Mouse (Mus musculus) hindbrain, postnatal 0 days (tissue): ENCODE data around the gene Atf2. TPM values are rescaled to one million over a fixed set of nuclear protein-coding genes. Genes with fewer than 3 reads are reported as not detected.
A peak's percentile ranks its signal among the peaks of the same experiment; 100 is the strongest.
"Not testable (repeated sequence)": the region's sequence is repeated elsewhere in the genome, so short reads cannot be mapped to it uniquely, and the experiment has no call there.

ENCODE experiments used
- ATAC-seq: fragments of 200-750 bp; cut with Nextera tagmentation; 2 replicates; pipeline ENCODE4 v1.8.0; 2017; ENCODE audit warnings: mild to moderate bottlenecking, moderate TSS enrichment, moderate library complexity
- DNase-seq: peaks from one replicate; pipeline ENCODE4 v3.0.0-alpha.2; 2015; ENCODE audit warnings: low spot score
- H3K27ac ChIP-seq: fragments of 300-500 bp; sonication (generic); 2 replicates; pipeline ENCODE4 v1.5.1; 2014; ENCODE audit warnings: mild to moderate bottlenecking
- H3K27me3 ChIP-seq: fragments of 300-500 bp; sonication (generic); 2 replicates; pipeline ENCODE4 v1.6.1; 2014; ENCODE audit warnings: low read length, mixed read lengths; ENCODE audit not compliant: insufficient read depth
- H3K36me3 ChIP-seq: fragments of 300-500 bp; sonication (generic); 2 replicates; pipeline ENCODE4 v1.6.1; 2014; ENCODE audit warnings: low read length, mixed read lengths; ENCODE audit not compliant: insufficient read depth
- H3K4me1 ChIP-seq: fragments of 300-500 bp; sonication (generic); 2 replicates; pipeline ENCODE4 v1.6.1; 2014; ENCODE audit warnings: antibody characterized with exemption, low read length, mixed read lengths; ENCODE audit not compliant: insufficient read depth
- H3K4me2 ChIP-seq: fragments of 300-500 bp; sonication (generic); 2 replicates; pipeline ENCODE4 v1.6.1; 2014; ENCODE audit warnings: low read depth, mild to moderate bottlenecking, low read length, moderate library complexity, mixed read lengths
- H3K4me3 ChIP-seq: fragments of 300-500 bp; sonication (generic); 2 replicates; pipeline ENCODE4 v1.5.1; 2014; ENCODE audit warnings: low read length
- H3K9ac ChIP-seq: fragments of 300-500 bp; sonication (generic); replicated peaks from 2 replicates; pipeline ENCODE4 v1.6.1; 2014; ENCODE audit warnings: mild to moderate bottlenecking, low read length, moderate library complexity, mixed read lengths
- H3K9me3 ChIP-seq: fragments of 300-500 bp; sonication (generic); 2 replicates; pipeline ENCODE4 v1.6.1; 2016; ENCODE audit warnings: low read length, mixed read lengths
- CTCF ChIP-seq: IDR thresholded peaks from 2 replicates; pipeline ENCODE4 v1.5.1; 2016; ENCODE audit warnings: antibody characterized with exemption, control low read depth, low read depth
- WGBS: fragments of 180-500 bp; shearing (Covaris S2); extraction: QIAGEN DNeasy Blood & Tissue Kit; methylation state at CpG from one replicate; pipeline ENCODE4 v1.1.7; 2014; 5-methylcytosine and 5-hydroxymethylcytosine counted together
- polyA plus RNA-seq: library from polyadenylated mRNA; unstranded; fragments of >200 nt; fragmentation: Nextera tagmentation; extraction: Ambion mirVana; gene quantifications from 2 replicates; pipeline ENCODE4 v1.2.1, GENCODE M21; 2015
- total RNA-seq: library from RNA; depleted of rRNA; stranded (reverse); fragments of >200 nt; gene quantifications from 2 replicates; pipeline ENCODE4 v1.2.3, GENCODE M21; 2014

Gene Atf2
- total and polyA plus RNA-seq, 2 experiments from 2014 or later, result 67.2 to 87.7 TPM

GRCm38 (mm10) chr2:73903536-73903935 lies 11.1 kb upstream of the Atf2 start:
- H3K9me3 ChIP-seq, result no peaks in the 10 kb centered on the region
- H3K27ac ChIP-seq, result no peak overlapping the region
- H3K36me3 ChIP-seq, result peaks cover 20% of the 10 kb centered on the region
- no peak for TF ChIP-seq CTCF
- ATAC-seq (no peak), DNase-seq (no peak)
- H3K4me3 ChIP-seq, result no peak overlapping the region
- no peak overlapping the region for H3K9ac ChIP-seq
- WGBS, result 96% methylated on average over 2 of the region's 2 CpGs
- no peaks in the 10 kb centered on the region for H3K27me3 ChIP-seq
- no peaks in the 10 kb centered on the region for H3K4me1 ChIP-seq
- H3K4me2 ChIP-seq, result no peak overlapping the region

DNA sequence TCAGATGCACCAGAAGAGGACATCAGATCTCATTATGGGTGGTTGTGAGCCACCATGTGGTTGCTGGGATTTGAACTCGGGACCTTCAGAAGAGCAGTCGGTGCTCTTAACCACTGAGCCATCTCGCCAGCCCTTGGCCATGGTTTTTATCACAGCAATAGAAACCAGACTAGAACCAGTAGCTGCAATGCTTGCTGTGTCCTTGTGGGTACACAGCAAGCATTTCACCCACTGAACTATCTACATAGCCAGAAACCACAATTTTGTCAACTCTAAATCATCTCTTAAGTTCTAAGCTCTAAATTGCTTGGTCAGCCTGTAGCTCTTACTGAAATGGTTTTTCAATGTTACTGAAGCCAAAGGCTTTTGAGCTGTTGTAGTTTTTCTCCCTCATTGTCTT lies 9.9 kb upstream of the Atf2 start:
- H3K4me1 ChIP-seq, H3K4me2 ChIP-seq, ATAC-seq, H3K27ac ChIP-seq, DNase-seq, H3K36me3 ChIP-seq, H3K4me3 ChIP-seq, H3K27me3 ChIP-seq, H3K9me3 ChIP-seq, H3K9ac ChIP-seq: not testable (repeated sequence)
- 98% methylated on average over 3 of the region's 3 CpGs for WGBS

GRCm38 (mm10) chr2:73901169-73901568 lies 8.7 kb upstream of the Atf2 start:
- Histone ChIP-seq H3K4me3 (no peak overlapping the region), H3K9me3 (no peaks in the 10 kb centered on the region), H3K4me1 (no peaks in the 10 kb centered on the region), H3K27ac (no peak overlapping the region), H3K9ac (no peak overlapping the region), H3K27me3 (no peaks in the 10 kb centered on the region), H3K36me3 (no peaks in the 10 kb centered on the region), H3K4me2 (no peak overlapping the region)
- ATAC-seq (no peak), DNase-seq (no peak)
- TF ChIP-seq CTCF, result no peak

GRCm38 (mm10) chr2:73900364-73900763 lies 7.9 kb upstream of the Atf2 start:
- no peak overlapping the region for H3K27ac ChIP-seq
- no peak for DNase-seq
- WGBS, result 82% methylated on average over 1 of the region's 1 CpGs
- ATAC-seq, result no peak
- H3K4me1 ChIP-seq, result no peaks in the 10 kb centered on the region
- no peak overlapping the region for H3K4me2 ChIP-seq
- H3K4me3 ChIP-seq, result no peak overlapping the region
- TF ChIP-seq CTCF, result no peak
- H3K9ac ChIP-seq, result no peak overlapping the region
- H3K36me3 ChIP-seq, result no peaks in the 10 kb centered on the region
- no peaks in the 10 kb centered on the region for H3K27me3 ChIP-seq
- no peaks in the 10 kb centered on the region for H3K9me3 ChIP-seq

DNA sequence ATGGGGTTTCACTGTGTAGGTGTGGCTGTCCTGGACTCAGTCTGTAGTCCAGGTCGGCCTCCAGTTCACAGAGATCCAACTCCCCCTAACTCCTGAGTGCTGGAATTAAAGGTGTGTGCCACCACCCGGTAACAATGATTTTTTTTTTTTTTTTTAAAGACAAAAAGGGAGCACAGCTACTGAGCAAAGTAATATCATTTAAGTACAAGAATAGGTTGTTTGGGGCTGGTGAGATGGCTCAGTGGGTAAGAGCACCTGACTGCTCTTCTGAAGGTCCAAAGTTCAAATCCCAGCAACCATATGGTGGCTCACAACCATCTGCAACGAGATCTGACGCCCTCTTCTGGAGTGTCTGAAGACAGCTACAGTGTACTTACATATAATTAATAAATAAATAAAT lies 4.5 kb upstream of the Atf2 start:
- ATAC-seq, H3K4me2 ChIP-seq, H3K4me1 ChIP-seq, H3K27me3 ChIP-seq, H3K36me3 ChIP-seq, H3K9ac ChIP-seq, H3K4me3 ChIP-seq, H3K27ac ChIP-seq, DNase-seq, H3K9me3 ChIP-seq: not testable (repeated sequence)
- WGBS, result 68% methylated on average over 4 of the region's 4 CpGs

DNA sequence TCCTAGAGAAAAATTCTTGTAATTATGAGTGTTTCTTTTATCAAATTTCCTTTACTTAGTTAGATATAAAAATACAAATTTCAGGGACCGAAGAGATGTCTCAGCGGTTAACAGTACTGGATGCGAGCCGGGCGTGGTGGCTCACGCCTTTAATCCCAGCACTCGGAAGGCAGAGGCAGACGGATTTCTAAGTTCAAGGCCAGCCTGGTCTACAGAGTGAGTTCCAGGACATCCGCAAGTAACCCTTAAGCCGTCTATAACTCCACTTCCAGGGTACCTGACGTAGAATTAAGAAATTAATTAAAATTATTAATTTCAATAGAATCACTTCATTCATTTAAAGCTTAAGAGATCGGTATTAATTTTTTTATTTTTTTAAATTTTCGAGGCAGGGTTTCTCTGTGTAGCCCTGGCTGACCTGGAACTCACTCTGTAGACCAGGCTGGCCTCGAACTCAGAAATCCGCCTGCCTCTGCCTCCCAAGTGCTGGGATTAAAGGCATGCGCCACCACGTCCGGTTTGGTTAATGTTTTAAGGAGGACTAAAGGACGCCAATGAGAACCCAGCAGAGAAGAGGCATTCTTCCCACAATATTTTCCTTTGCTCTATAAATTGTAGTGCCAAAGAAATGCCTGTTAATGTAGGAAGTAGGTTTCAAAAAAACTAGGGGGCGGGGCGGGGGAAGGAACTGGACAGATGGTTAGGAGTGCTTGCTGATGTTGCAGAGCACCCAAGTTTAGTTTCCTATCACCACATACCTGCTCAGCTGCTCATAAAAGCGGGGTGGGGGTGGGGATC lies 1.2 kb upstream of the Atf2 start:
- Histone ChIP-seq H3K27ac (peak overlapping the region; percentile 85), H3K27me3 (no peaks in the 10 kb centered on the region), H3K9ac (peak overlapping the region; percentile 65), H3K36me3 (no peaks in the 10 kb centered on the region), H3K4me1 (0 out of 2 replicates have a peak, but pooled peaks cover 3% of the 10 kb centered on the region), H3K4me3 (peak overlapping the region; percentile 74), H3K9me3 (no peaks in the 10 kb centered on the region), H3K4me2 (peak overlapping the region; percentile 57)
- 61% methylated on average over 22 of the region's 22 CpGs for WGBS
- DNase-seq, result peak; percentile 15
- no peak for TF ChIP-seq CTCF
- no peak for ATAC-seq

DNA sequence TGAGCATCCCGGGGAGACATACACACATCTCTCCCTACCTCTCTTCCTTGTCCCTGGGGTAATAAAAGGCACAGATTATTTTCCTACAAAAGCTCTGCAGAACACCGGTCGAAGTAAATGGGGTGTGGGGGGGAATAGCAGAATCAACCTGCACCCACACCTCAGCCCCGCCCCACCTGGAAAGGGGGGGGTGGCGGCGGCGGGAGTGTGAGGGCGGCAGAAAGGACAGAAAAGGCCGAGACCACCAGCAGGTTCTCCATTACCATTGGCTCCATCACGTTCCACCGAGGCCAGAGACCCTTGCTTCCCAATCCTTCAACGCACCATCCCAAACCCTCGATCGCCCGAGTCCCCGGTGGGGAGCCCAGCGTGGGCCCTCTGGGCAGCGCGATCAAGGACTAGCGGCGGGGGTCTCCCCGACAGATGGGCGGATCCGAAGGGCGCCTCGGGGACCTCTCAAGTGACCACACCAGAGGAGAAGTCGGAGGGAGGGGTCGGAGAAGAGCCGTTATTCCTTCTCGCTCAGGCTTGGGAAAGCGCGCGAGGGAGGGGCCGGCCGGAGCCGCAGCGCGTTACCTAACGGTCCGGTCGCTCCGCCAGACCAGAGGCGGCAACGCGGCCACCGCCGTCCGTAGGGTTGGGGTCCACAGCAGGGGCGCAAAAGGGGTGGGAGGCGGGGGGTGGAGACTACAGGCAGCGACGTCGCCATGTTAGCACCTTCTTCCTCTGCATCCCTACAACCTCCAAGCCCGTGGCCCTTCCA lies 557 bp downstream of the Atf2 start:
- ATAC-seq (peak; percentile 66; the same call in 1 of the 2 replicates), DNase-seq (peak; percentile 63)
- Histone ChIP-seq H3K4me3 (peak overlapping the region; percentile 74), H3K4me2 (peak overlapping the region; percentile 62), H3K27me3 (no peaks in the 10 kb centered on the region), H3K27ac (peak overlapping the region; percentile 91), H3K9me3 (no peaks in the 10 kb centered on the region), H3K36me3 (no peaks in the 10 kb centered on the region), H3K9ac (peak overlapping the region; percentile 82), H3K4me1 (0 out of 2 replicates have a peak, but pooled peaks cover 3% of the 10 kb centered on the region)
- no peak for TF ChIP-seq CTCF
- WGBS, result under 1% methylated on average over 54 of the region's 54 CpGs
